28 mouse cellular contexts compared by ENCODE assay signal in genomic region chr1:54984154-54984553, GRCm38 (mm10).
"Had no signal": no experiment of that assay in that cellular context is flagged by ENCODE, and none has a peak within 500 bp of the region (broad histone marks: within the 10 kb centered on the region; RNA-seq: fewer than 3 reads in every experiment).

No protein-coding gene starts in this region.

- H3K27ac ChIP-seq: heart, adult 2 months; heart, embryonic 10.5 days; heart, embryonic 13.5 days; heart, embryonic 15.5 days; hindbrain, embryonic 10.5 days; hindbrain, embryonic 12.5 days; hindbrain, embryonic 13.5 days; hindbrain, embryonic 14.5 days; hindbrain, embryonic 15.5 days; hindbrain, postnatal 0 days; kidney, embryonic 15.5 days; kidney, postnatal 0 days; layer of hippocampus, adult 2 months had no signal

- H3K4me1 ChIP-seq: heart, embryonic 10.5 days; heart, embryonic 12.5 days; heart, embryonic 13.5 days; heart, embryonic 15.5 days; hindbrain, embryonic 10.5 days; hindbrain, embryonic 12.5 days; hindbrain, embryonic 13.5 days; hindbrain, embryonic 15.5 days; kidney, embryonic 15.5 days had no signal

- DNase-seq: heart, adult 18-20 months; heart, adult 2 months; heart, postnatal 10 days; heart, postnatal 14 days; heart, postnatal 36 days; heart, postnatal 4 days; kidney, adult 11 months; kidney, adult 18-20 months; kidney, postnatal 25 days; kidney, postnatal 4 days; layer of hippocampus, adult 9-11 months; layer of hippocampus, postnatal 36 days had no signal

- H3K4me3 ChIP-seq: heart, adult 2 months; heart, embryonic 10.5 days; heart, embryonic 12.5 days; heart, embryonic 13.5 days; heart, embryonic 15.5 days; hindbrain, embryonic 10.5 days; hindbrain, embryonic 12.5 days; hindbrain, embryonic 13.5 days; hindbrain, embryonic 15.5 days; kidney, embryonic 15.5 days; layer of hippocampus, adult 2 months had no signal

- H3K9ac ChIP-seq: heart, embryonic 12.5 days; heart, embryonic 13.5 days; heart, embryonic 15.5 days; hindbrain, embryonic 12.5 days; hindbrain, embryonic 13.5 days; hindbrain, embryonic 14.5 days; hindbrain, embryonic 15.5 days; kidney, embryonic 15.5 days had no signal

- H3K27me3 ChIP-seq: heart, embryonic 12.5 days; heart, embryonic 13.5 days; heart, embryonic 15.5 days; hindbrain, embryonic 12.5 days; hindbrain, embryonic 13.5 days; hindbrain, embryonic 15.5 days; kidney, embryonic 15.5 days had no signal

- H3K9me3 ChIP-seq: heart, embryonic 10.5 days; heart, embryonic 12.5 days; heart, embryonic 13.5 days; heart, embryonic 15.5 days; hindbrain, embryonic 10.5 days; hindbrain, embryonic 12.5 days; hindbrain, embryonic 13.5 days; hindbrain, embryonic 15.5 days; kidney, embryonic 15.5 days had no signal

- H3K4me2 ChIP-seq: heart, embryonic 11.5 days; heart, embryonic 12.5 days; heart, embryonic 13.5 days; heart, embryonic 15.5 days; hindbrain, embryonic 12.5 days; hindbrain, embryonic 13.5 days; hindbrain, embryonic 14.5 days; hindbrain, embryonic 15.5 days; kidney, embryonic 15.5 days had no signal

- ATAC-seq: hindbrain, embryonic 16.5 days; hindbrain, postnatal 0 days; inflammation-experienced regulatory T-cells, adult 6 months had no signal
